Mouse (Mus musculus) kidney, embryonic 15.5 days (tissue): ENCODE measurements around the gene Ifit1bl1. TPM values are rescaled to one million over a fixed set of nuclear protein-coding genes. Genes with fewer than 3 reads are reported as not detected.

Source experiments
- ATAC-seq: fragments of 200-750 bp; cut with Nextera tagmentation; replicated peaks from 2 replicates; pipeline ENCODE4 v1.8.0; 2017; ENCODE audit warnings: moderate TSS enrichment; ENCODE audit not compliant: low FRiP score
- H3K27ac ChIP-seq: fragments of 300-500 bp; sonication (generic); 2 replicates; pipeline ENCODE4 v1.5.1; 2015; ENCODE audit warnings: mild to moderate bottlenecking, inconsistent platforms
- H3K27me3 ChIP-seq: fragments of 300-500 bp; sonication (generic); 2 replicates; pipeline ENCODE4 v1.6.1; 2015; ENCODE audit warnings: inconsistent platforms
- H3K36me3 ChIP-seq: fragments of 300-500 bp; sonication (generic); 2 replicates; pipeline ENCODE4 v1.6.1; 2015; ENCODE audit warnings: inconsistent platforms
- H3K4me1 ChIP-seq: fragments of 300-500 bp; sonication (generic); 2 replicates; pipeline ENCODE4 v1.6.1; 2015; ENCODE audit warnings: inconsistent platforms
- H3K4me2 ChIP-seq: fragments of 300-500 bp; sonication (generic); 2 replicates; pipeline ENCODE4 v1.6.1; 2015; ENCODE audit warnings: moderate library complexity, mild to moderate bottlenecking, inconsistent platforms
- H3K4me3 ChIP-seq: fragments of 300-500 bp; sonication (generic); replicated peaks from 2 replicates; pipeline ENCODE4 v1.5.1; 2015; ENCODE audit warnings: mild to moderate bottlenecking, inconsistent platforms
- H3K9ac ChIP-seq: fragments of 300-500 bp; sonication (generic); 2 replicates; pipeline ENCODE4 v1.6.1; 2015; ENCODE audit warnings: mild to moderate bottlenecking, inconsistent platforms
- H3K9me3 ChIP-seq: fragments of 300-500 bp; sonication (generic); replicated peaks from 2 replicates; pipeline ENCODE4 v1.6.1; 2016; ENCODE audit warnings: inconsistent platforms
- WGBS: fragments of 180-500 bp; shearing (Covaris S2); methylation state at CpG from one replicate; pipeline ENCODE4 v1.1.7; 2015; ENCODE audit warnings: mixed read lengths; 5-methylcytosine and 5-hydroxymethylcytosine counted together
- polyA plus RNA-seq: library from polyadenylated mRNA; unstranded; fragments of >200 nt; fragmentation: Nextera tagmentation; extraction: Ambion mirVana; gene quantifications from 2 replicates; pipeline ENCODE4 v1.2.1, GENCODE M21; 2015

Gene Ifit1bl1
- polyA plus RNA-seq, 1 experiment from 2014 or later = 0.13 TPM

DNA sequence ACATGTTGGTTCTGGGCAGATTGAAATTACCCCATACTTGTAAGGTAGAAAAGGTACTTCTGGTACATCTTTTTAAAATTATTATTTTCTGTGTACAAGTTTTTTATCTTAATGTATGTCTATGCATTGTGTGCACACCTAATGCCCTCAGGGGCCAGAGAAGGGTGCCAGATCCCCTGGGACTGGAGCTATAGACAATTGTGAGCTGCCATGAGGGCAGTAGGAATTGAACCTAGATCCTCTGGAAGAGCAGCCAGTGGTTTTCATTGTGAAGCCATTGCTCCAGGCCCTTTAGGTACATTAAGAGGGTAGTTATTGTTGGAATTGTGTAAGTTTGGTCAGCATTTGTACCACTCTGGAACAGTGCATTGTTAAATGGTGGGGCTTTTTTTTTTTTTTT lies 47.7 kb downstream of the Ifit1bl1 start:
- Histone ChIP-seq H3K27ac (no peak overlapping the region), H3K27me3 (no peaks in the 10 kb centered on the region), H3K36me3 (no peaks in the 10 kb centered on the region), H3K4me3 (no peak overlapping the region), H3K9ac (no peak overlapping the region), H3K4me1 (peaks cover 17% of the 10 kb centered on the region; the same call in 1 of the 2 replicates), H3K9me3 (no peaks in the 10 kb centered on the region), H3K4me2 (no peak overlapping the region)
- no peak for ATAC-seq

DNA sequence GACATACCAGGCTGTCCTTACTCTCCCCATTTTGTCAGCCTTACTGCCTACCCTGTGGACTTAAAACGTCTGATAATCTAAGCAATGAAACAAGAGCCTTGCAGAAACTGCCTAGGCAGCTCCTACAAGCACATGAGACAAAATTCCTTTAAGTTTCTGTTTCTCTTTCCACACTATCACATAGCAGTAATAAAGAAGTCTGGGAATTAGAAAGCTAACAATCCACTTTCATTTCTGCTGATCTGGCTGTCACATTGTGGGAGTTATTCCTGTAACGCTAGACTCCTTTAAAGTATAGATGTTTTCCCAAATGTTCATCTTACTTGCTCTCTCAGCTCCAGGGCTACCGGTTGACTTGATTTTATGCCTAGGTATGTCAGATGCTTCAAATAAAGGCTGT lies 48.2 kb downstream of the Ifit1bl1 start:
- Histone ChIP-seq H3K4me2 (no peak overlapping the region), H3K4me1 (peaks cover 17% of the 10 kb centered on the region; the same call in 1 of the 2 replicates), H3K36me3 (no peaks in the 10 kb centered on the region), H3K27ac (no peak overlapping the region), H3K27me3 (no peaks in the 10 kb centered on the region), H3K9ac (no peak overlapping the region), H3K9me3 (no peaks in the 10 kb centered on the region), H3K4me3 (no peak overlapping the region)
- ATAC-seq = no peak
- 36% methylated on average over 3 of the region's 3 CpGs for WGBS

DNA sequence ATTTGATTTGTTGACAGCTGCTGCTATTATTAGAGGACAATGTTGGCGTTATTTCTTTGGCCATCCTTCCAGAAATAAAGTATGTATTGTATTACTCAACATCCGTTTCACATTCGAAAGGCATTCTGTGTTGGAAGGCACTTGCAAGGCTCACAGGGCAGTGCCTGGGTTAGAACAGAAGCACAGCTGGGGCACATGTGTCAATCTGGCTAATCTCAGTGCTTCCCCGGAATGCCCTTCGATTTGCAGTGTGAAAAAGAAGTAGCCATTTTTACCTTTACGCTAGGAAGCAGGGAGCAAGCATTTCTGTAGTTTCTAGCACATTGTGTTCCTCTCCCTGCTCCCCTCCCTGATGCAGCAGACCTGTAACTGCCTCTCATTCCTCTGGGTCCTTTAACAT lies 48.7 kb downstream of the Ifit1bl1 start:
- no peak for ATAC-seq
- no peaks in the 10 kb centered on the region for H3K9me3 ChIP-seq
- H3K4me3 ChIP-seq = no peak overlapping the region
- no peak overlapping the region for H3K27ac ChIP-seq
- no peak overlapping the region for H3K9ac ChIP-seq
- H3K27me3 ChIP-seq = no peaks in the 10 kb centered on the region
- no peak overlapping the region for H3K4me2 ChIP-seq
- WGBS = 72% methylated on average over 6 of the region's 6 CpGs
- no peaks in the 10 kb centered on the region for H3K36me3 ChIP-seq
- H3K4me1 ChIP-seq = peaks cover 17% of the 10 kb centered on the region; the same call in 1 of the 2 replicates

DNA sequence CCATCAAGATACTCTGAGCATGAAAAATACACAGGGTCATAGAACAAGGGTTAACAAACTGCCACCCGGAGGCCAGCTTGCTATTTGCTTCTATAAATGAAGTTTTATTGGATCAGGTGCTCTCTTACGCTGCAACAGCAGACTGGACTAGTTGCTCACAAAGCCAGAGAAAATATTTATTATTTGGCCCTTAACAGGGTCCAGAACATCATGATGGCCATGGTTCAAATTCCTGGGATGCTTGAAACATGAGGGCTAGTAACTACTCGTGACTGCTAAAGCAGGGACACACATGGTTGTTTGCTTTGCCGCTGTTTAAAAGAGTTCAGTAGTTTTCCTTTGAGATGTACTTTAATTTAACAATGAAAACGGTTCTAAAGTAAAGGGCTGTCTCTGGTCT lies 49.8 kb downstream of the Ifit1bl1 start:
- no peak overlapping the region for H3K9ac ChIP-seq
- WGBS = 41% methylated on average over 5 of the region's 5 CpGs
- H3K36me3 ChIP-seq = no peaks in the 10 kb centered on the region
- peak overlapping the region; percentile 64 for H3K27ac ChIP-seq
- peaks cover 17% of the 10 kb centered on the region; the same call in 1 of the 2 replicates for H3K4me1 ChIP-seq
- H3K4me2 ChIP-seq = peak overlapping the region; percentile 26
- no peak for ATAC-seq
- no peaks in the 10 kb centered on the region for H3K9me3 ChIP-seq
- H3K4me3 ChIP-seq = peak overlapping the region; percentile 17; the same call in 1 of the 2 replicates
- no peaks in the 10 kb centered on the region for H3K27me3 ChIP-seq

DNA sequence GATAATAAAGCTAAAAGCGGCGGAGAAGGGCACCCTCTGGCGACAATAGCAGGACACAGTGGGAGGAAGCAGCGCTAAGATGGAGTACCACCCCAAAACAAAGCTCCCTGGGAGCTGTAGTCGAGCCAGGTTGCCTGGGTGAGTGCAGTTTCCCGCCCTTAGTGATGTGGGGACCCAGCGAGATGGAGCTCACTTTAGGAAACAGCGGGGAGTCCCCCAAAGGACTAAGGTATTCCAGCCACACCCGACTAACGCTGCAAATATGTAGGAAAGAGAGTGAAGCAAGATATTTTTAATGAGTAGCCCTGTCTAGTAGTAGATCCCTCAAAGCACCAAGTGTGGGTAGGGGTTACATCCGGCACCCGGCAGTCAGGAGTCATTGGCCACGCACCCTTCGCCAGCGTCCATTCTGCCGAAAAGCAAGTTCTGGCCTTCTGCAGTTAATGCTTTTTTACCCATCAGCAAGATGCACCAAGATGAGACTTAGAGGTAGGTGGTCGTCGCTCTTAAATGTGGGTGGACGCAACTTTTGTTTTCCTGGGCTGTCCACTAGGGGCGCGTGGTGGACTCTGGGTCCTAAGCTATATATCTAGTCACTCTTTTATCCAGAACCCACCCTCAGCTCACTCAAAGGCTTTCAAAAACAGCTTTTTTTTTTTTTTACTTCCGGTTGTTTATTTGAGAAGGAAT lies 51.1 kb downstream of the Ifit1bl1 start, which contains the start of gene Ifit2:
Gene Ifit2 (plus strand): TSS at position 161 of the 690 bp plus-strand sequence.
- Histone ChIP-seq H3K4me2 (peak within 1 kb of the TSS; percentile 68), H3K9ac (peak within 1 kb of the TSS; percentile 35), H3K36me3 (no peaks in the 10 kb centered on the region), H3K27me3 (no peaks in the 10 kb centered on the region), H3K27ac (peak within 1 kb of the TSS; percentile 81), H3K4me1 (peaks cover 17% of the 10 kb centered on the region; the same call in 1 of the 2 replicates), H3K9me3 (no peaks in the 10 kb centered on the region), H3K4me3 (peak within 1 kb of the TSS; percentile 54)
- ATAC-seq = peak; percentile 95
- under 1% methylated on average over 22 of the region's 22 CpGs for WGBS

DNA sequence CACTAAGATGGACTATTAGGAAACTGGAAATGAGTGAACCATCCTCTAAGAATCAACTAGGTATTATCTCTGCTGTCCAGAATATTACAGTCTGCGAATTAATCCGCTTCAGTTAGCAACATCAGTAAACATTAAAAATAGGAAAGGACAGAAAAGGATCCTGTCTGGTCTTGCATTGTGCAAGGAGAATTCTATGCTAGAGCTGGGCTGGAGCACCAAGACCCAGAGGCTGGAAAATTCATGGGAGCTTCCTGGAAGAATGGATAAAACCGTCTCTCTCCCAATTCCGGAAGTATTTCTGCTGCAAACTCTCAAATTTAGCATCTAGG lies 51.6 kb downstream of the Ifit1bl1 start:
- H3K27ac ChIP-seq = peak overlapping the region; percentile 81; the same call in 1 of the 2 replicates
- WGBS = 36% methylated on average over 4 of the region's 4 CpGs

DNA sequence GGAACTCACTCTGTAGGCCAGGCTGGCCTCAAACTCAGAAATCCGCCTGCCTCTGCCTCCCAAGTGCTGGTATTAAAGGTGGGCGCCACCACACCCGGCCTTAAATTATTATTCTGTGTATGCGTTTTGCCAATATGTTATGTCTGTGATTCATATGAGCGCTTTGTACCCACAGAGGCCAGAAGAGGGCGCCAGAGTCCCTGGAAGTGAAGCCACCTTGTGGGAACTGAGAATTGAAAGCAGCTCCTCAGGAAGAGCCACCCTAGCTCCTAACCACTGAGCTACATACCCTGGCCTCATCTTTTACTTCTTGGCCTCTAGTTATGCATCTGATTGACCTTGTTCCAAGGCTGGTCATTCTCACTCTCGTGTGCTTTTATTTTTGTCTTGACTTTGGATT lies 53.8 kb downstream of the Ifit1bl1 start:
- no peaks in the 10 kb centered on the region for H3K36me3 ChIP-seq
- no peaks in the 10 kb centered on the region for H3K9me3 ChIP-seq
- no peak overlapping the region for H3K4me2 ChIP-seq
- H3K9ac ChIP-seq = no peak overlapping the region
- WGBS = 27% methylated on average over 7 of the region's 7 CpGs
- no peak overlapping the region for H3K4me3 ChIP-seq
- no peak overlapping the region for H3K27ac ChIP-seq
- ATAC-seq = no peak
- peaks cover 12% of the 10 kb centered on the region; the same call in 1 of the 2 replicates for H3K4me1 ChIP-seq
- no peaks in the 10 kb centered on the region for H3K27me3 ChIP-seq

More for the DNA sequence above, 51.6 kb downstream of the Ifit1bl1 start:
- no peaks in the 10 kb centered on the region for H3K9me3 ChIP-seq
- no peaks in the 10 kb centered on the region for H3K36me3 ChIP-seq
- H3K4me3 ChIP-seq = peak overlapping the region; percentile 54
- H3K4me2 ChIP-seq = peak overlapping the region; percentile 68
- no peak for ATAC-seq
- 0 out of 2 replicates have a peak overlapping the region, but pooled peaks have one; percentile 32 for H3K9ac ChIP-seq
- H3K4me1 ChIP-seq = peaks cover 17% of the 10 kb centered on the region; the same call in 1 of the 2 replicates
- no peaks in the 10 kb centered on the region for H3K27me3 ChIP-seq

DNA sequence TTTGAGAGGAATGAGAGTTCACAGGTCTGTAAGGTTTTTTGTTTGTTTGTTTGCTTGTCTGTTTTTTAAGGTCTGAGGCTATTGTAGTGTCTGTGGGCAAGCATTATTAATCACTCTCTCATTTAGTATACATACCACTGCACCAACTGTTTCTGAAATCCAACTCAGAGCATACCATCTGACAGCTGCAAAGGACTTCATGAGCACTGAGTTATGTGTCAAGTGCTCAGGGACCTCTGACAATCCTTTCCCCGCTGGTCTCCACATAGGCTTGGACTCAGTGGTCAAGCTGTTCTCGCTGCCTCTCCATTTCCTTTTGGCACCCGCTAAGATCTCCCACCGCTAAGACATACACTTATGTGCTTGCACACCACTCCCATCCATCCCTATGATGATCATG lies 55.5 kb downstream of the Ifit1bl1 start:
- no peaks in the 10 kb centered on the region for H3K9me3 ChIP-seq
- H3K4me2 ChIP-seq = no peak overlapping the region
- no peaks in the 10 kb centered on the region for H3K27me3 ChIP-seq
- ATAC-seq = no peak
- H3K9ac ChIP-seq = no peak overlapping the region
- H3K27ac ChIP-seq = no peak overlapping the region
- 89% methylated on average over 4 of the region's 4 CpGs for WGBS
- H3K4me3 ChIP-seq = no peak overlapping the region
- H3K36me3 ChIP-seq = no peaks in the 10 kb centered on the region
- H3K4me1 ChIP-seq = no peaks in the 10 kb centered on the region; the same call in 1 of the 2 replicates

Other genes with a start within 250 kb of the Ifit1bl1 start
- 1.8 and 2.2 TPM in 2 replicates for gene Ch25h, start 126.8 kb downstream of the Ifit1bl1 start, polyA plus RNA-seq
- 31.2 and 32.5 TPM in 2 replicates for gene Lipa, start 74.5 kb downstream of the Ifit1bl1 start, polyA plus RNA-seq
- gene Ifit2, start 51.3 kb downstream of the Ifit1bl1 start, polyA plus RNA-seq = 9.5 and 9.7 TPM in 2 replicates
- 2.0 TPM in 2 replicates for gene Ifit3, start 18.4 kb downstream of the Ifit1bl1 start, polyA plus RNA-seq
- 0.88 and 0.99 TPM in 2 replicates for gene Ifit3b, start 6.0 kb upstream of the Ifit1bl1 start, polyA plus RNA-seq
- gene Ifit1bl2, start 38.8 kb upstream of the Ifit1bl1 start, polyA plus RNA-seq = 0.09 and 0.14 TPM in 2 replicates
- 0.42 and 0.49 TPM in 2 replicates for gene Ifit1, start 38.9 kb upstream of the Ifit1bl1 start, polyA plus RNA-seq
- gene Slc16a12, start 145.3 kb upstream of the Ifit1bl1 start, polyA plus RNA-seq = 10.6 and 13.4 TPM in 2 replicates